Mouse (Mus musculus) frontal cortex, adult 2 months (tissue): ENCODE results near the gene Zfp444. TPM values are rescaled to one million over a fixed set of nuclear protein-coding genes. Genes with fewer than 3 reads are reported as not detected.
"Not testable (repeated sequence)": the region's sequence is repeated elsewhere in the genome, so short reads cannot be mapped to it uniquely, and the experiment has no call there.

Source experiments
- DNase-seq, 2 experiments: peaks; one replicate each; pipeline ENCODE4 v3.0.0; 2022; ENCODE audit warnings: low spot score in 1 of 2; ENCODE audit errors: extremely low spot score in 1 of 2
- polyA plus RNA-seq: library from polyadenylated mRNA; depleted of rRNA; stranded (reverse); fragments of >200 nt; gene quantifications from 2 replicates; pipeline ENCODE4 v1.2.3, GENCODE M21; 2012

The Zfp444 gene
- polyA plus RNA-seq, 1 experiment = 50.3 TPM

DNA sequence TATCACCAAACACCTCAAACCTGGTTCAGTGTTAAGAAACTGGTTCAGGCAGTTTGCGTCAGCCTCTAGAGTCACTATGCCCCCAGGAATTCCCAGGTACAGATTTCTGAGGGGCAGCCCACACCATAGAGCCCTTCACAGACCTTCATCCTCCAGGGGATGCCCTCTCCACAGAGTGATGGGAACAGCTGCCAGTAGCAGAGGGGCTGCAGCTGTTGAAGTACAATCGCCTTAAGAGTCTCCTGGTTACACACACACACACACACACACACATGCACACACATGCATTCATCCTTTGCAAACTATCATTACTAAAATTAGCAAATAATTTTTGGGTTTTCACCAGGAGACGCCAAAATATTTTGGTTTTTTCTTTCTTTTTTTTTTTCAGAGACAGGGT lies 12.4 kb upstream of the Zfp444 start:
- no peak for DNase-seq

- no peak for DNase-seq
These were observed 10.5 kb upstream of the Zfp444 start for GRCm38 (mm10) chr7:6161541-6161940.

DNA sequence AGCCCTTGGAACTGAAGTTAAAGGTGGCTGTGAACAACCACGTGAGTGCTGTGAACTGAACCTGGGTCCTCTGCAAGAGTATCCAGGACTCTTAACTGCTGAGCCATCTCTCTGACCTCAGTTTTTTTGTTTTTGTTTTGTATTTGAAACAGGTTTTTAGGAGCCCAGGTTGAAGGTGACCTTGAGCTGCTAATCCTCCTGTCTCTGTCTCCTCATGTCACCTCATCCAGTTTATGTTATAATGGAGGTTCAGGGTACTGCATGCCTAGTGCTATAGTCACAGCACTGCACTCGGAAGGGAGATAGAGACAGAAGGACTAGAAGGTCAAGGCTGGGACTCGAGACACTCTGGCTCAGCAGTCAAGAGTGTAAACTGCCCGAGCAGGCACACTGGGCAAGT lies 9.9 kb upstream of the Zfp444 start:
- no peak for DNase-seq

DNA sequence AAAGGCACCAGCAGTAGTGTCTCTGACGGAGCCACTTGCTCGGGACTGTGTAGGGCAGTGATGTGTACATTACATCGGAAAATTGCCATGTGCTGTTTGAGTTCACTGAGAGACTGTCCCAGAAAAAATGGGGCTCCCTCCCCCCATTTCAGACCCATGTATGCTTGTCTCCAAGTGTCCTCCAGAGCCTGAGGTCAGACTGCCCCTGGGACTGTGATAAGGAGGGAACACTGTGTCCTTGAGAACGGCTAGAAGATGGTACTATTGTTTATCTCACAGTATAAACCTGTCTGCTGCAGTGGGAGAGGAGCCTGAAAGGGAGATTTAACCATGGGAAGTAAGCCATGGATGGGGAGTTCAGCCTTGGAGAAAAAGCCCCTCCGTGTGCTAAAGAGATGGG lies 7.4 kb upstream of the Zfp444 start:
- DNase-seq = no peak

- no peak for DNase-seq
These were observed 2.6 kb upstream of the Zfp444 start for GRCm38 (mm10) chr7:6169403-6169802.

DNA sequence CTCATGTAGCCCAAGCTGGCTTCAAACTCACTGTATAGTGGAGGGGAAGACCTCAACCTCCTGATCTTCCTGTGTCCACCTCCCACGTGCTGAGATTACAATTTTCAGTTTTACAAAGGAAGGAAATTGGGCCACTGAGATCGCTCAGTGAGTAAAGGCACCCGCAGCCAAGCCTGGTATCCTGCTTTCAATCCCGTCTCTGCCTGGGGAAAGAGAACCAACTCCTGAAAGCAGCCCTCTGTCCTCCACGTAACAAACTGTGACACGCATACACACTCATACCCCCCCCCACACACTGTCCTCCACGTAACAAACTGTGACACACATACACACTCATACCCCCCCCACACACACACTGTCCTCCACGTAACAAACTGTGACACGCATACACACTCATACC lies 1.6 kb upstream of the Zfp444 start:
- DNase-seq = no peak

DNA sequence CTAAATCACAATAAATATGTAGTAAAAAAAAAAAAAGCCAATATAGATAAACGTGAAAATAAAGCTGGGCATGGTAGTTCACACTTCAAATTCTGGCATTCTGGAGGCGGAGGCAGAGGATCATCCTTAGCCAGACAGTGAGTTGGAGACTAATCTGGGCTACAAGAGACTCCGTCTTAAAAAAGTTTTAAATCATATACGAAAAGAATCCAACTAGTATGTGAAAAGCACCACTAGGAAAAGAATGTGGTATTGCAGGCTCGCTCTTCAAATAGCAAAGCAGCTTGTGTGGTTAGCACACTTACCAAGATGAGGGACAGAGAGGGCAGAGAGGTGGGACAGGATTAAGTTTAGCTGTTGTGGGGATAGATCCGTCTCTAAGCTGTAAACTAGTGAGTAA lies 1.2 kb upstream of the Zfp444 start:
- DNase-seq = peak in 1 of 2 experiments; percentile 42

DNA sequence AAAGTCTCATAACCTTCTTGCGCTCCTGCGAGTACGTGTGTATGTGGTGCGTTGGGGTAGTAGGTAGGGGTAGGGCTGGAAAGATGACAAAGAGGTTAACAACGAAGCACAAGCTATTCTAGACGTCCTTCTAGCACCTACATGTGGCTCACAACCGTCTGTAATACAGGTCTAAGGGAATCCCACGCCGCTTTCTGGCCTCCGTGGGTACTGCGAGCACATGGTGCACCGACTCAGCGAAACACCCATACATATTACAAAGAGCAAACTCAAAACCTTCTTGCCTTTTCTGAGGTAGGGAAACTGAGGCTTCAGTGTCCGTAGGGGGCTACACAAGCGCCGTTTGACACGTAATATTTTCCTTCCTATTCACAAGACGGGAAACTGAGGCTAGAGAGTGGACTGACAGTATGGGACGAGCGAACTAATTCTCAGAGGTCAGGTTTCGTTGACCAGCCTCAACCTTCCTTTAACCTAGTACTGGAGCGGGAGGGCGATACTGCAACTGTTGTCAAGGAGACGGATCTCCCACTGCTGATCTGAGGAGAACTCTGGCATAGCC lies 501 bp upstream of the Zfp444 start:
- DNase-seq = peak in 1 of 2 experiments; percentile 70

DNA sequence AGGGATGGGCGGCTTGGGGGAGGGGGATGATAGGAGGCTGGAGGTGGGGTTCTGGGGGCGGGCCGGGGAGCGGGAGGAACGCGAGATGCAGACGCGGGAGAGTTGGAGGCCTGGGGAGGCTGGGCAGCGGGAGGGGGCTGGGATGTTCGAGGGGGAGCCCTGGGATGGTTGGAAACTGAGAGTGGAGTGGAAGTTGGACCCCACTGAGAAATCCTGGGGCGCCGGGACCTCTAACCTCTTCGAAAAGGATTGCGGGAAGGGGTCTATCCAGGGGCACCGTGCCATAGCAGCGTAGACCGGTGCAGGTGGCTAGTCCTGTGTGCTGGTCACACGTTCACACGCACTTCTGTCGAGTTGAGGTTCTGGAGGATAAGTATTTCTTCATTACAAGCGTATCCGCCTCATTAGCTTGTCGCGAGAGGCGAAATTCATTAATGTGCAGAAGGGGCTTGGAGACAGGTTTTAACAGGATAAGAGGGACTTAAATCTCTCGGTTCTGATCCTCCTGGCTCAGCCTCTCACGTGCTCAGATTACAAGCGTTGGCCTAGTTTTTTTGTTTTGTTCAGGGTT lies 733 bp downstream of the Zfp444 start:
- DNase-seq = no peak

- DNase-seq = no peak
These were observed 1.8 kb downstream of the Zfp444 start for GRCm38 (mm10) chr7:6173872-6174271.

DNA sequence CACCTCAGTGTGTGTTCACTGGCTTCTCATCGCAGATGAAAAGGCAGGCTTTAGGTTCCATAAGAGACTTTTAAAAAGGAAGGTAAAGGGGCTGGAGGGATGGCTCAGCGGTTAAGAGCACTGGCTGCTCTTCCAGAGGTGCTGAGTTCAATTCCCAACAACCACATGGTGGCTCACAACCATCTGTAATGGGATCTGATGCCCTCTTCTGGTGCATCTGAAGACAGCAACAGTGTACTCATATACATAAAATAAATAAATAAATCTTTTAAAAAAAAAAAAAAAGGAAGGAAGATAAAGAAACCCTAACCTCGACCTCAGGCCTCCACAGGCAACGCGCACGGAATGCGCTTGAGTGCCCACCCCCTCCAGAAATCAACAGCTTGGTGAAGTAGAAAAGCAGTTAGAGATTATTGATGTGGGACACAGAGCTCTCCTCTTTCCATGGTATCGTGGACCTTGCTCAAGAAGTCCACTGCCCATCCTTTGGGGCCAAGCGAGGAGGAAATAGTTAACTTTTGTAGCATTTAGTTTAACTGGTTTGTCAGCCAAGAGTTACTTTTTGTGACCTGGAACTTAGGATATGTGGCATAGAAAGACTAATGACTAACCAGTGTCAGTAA lies 2.5 kb downstream of the Zfp444 start:
- DNase-seq = not testable (repeated sequence)

DNA sequence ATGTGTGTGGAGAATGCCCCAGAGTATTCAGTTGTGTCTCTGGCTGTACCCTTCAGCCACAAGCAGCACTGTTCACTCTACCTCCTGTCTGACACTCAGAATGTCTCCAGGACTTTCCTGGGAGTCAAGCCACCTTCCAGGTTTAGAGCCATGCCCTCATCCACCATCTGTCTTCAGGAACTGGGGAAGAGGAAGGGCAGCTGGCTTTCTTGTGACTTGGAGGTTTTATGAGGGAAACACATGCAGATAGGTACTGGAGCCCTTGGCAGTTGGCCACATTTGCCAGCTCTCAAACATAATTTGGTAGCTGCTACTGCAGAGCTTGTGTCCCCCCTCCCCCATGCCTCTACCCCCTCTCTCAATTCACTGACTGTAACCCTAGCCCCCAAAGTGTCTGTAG lies 7.0 kb downstream of the Zfp444 start:
- DNase-seq = no peak

DNA sequence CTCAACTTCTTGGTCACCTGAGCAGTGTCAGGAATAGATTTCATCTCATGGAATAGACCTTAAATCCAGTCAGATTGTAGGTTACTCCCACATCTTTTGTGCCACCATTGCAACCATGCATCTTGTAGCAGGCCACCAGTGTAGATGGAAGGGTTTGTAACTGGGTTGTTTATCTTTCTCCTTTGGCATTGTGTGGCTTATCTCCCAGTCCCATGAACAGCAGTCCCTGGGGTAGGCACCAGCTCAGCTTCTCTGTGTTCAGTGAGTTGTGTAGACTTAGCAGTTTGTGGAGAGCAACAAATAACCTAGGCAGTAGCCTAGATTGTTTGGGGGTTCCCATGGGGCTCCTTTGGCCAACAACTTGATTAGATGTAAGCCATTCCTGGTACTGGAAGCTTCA lies 10.9 kb downstream of the Zfp444 start:
- DNase-seq = no peak

GRCm38 (mm10) chr7:6183802-6184201 lies 11.8 kb downstream of the Zfp444 start:
- DNase-seq = no peak

- DNase-seq = no peak
These were observed 12.5 kb downstream of the Zfp444 start for GRCm38 (mm10) chr7:6184521-6184920.

- DNase-seq = no peak
These were observed 13.4 kb downstream of the Zfp444 start for GRCm38 (mm10) chr7:6185391-6185790.

DNA sequence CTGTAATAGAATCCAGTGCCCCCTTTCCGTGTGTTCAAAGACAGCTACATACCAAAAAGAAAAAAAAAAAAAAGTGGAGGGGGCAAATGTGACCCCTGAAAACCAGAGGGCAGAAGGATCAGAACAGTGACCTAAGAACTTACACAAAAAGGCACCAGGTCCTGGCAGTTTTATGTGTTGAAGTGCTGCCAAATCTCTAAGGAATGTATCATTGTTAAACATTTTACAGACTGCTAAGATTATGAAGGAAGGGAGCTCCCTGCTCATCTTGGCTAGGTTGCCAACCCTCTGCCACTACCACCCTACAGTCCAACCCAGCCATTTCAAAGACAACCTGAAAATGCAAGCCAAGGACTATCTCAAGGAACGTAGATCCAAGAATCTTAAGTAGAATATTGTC lies 14.2 kb downstream of the Zfp444 start:
- no peak for DNase-seq

DNA sequence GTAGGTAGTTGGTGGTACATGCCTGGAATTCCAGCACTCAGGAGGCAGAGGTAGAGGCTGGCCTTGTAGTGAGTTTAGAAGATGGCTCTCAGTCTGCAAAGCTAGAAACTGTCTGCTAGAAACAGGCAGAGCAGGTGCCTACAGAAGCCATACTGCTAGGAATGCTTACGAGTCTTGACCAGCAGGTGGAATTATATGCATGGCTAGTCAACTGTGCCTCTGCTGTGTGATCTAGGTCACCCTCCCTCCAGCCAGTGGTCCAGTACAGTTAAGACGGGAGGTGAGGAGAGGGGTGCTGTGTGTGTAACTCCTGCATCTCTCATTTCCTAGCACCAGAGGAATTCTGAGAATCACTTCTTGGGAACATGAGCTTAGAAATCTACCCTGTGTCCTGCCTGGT lies 14.7 kb downstream of the Zfp444 start:
- DNase-seq = no peak

GRCm38 (mm10) chr7:6189542-6189941 lies 17.5 kb downstream of the Zfp444 start:
- no peak for DNase-seq

DNA sequence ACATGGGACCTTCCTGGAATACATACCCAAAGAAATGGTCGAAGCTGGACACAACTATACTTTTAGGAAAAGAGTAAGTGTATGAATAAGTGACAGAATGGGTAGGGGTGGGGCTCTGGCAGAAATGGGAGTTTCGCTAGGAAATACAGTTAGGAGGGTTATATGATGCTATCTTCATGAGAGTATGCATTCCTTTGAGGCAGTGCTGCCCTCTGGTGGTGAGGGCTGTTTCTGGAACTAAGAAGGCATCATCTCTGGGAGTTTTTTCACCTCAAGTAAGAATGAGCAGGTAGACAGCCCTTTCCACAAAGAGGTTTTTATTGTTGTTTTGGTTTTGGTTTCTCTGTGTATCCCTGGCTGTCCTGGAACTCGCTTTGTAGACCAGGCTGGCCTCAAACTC lies 19.4 kb downstream of the Zfp444 start:
- peak; percentile 66 to 93 for DNase-seq

- DNase-seq = peak in 1 of 2 experiments; percentile 76
These were observed 22.1 kb downstream of the Zfp444 start for GRCm38 (mm10) chr7:6194129-6194528.

GRCm38 (mm10) chr7:6195777-6196176 lies 23.8 kb downstream of the Zfp444 start:
- DNase-seq = no peak
